Mouse (Mus musculus): Measurements from ENCODE around the gene Il1a. TPM values are rescaled to one million over a fixed set of nuclear protein-coding genes. Genes with fewer than 3 reads are reported as not detected.

The Il1a gene
- 2.8 and 5.9 TPM in 2 replicates for polyA plus RNA-seq (2011; ENCODE audit: insufficient read depth, insufficient read length, low replicate concordance, missing spikeins)

DNA sequence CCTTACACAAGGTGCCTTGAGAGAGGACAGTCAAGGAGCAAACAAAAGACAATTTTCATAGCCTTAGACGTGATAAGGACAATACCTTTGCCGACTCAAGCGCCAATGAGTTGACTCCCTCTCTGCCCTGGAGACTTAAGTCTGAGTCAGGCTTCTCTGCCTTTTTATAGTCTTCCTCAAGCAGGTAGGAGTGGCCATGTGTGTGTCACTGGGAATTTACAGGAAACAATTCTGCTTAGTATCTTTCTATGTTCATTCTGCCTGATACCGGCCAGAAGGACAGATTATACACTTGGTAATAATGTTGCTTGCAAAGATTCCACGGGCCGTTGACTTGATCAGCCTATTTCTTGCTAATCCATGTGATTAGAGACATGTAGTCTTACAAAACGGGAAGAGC is at the start of gene Il1a:
Gene Il1a, minus strand, starts transcription at position 137 of the 400 bp plus-strand sequence.
- H3K4me1 ChIP-seq (ENCODE audit: control insufficient read depth, insufficient read depth, low read length): peaks cover 1% of the 10 kb centered on the region; the same call in 1 of the 2 replicates
- TF ChIP-seq CTCF (IDR thresholded peaks at IDR 0.05; ENCODE audit: control insufficient read depth, insufficient read depth, low read length): no peak
- no peak for TF ChIP-seq POLR2A (IDR thresholded peaks at IDR 0.05; ENCODE audit: borderline replicate concordance, control insufficient read depth, low read depth, low read length)
- H3K27ac ChIP-seq (ENCODE audit: control insufficient read depth, insufficient read depth, low read depth, low read length, poor library complexity): no peak within 1 kb of the TSS
- H3K4me3 ChIP-seq (replicated peaks; ENCODE audit: control insufficient read depth, low read depth, low read length): no peak within 1 kb of the TSS
- 54% methylated on average over 7 of the region's 7 CpGs for whole genome bisulfite sequencing

DNA sequence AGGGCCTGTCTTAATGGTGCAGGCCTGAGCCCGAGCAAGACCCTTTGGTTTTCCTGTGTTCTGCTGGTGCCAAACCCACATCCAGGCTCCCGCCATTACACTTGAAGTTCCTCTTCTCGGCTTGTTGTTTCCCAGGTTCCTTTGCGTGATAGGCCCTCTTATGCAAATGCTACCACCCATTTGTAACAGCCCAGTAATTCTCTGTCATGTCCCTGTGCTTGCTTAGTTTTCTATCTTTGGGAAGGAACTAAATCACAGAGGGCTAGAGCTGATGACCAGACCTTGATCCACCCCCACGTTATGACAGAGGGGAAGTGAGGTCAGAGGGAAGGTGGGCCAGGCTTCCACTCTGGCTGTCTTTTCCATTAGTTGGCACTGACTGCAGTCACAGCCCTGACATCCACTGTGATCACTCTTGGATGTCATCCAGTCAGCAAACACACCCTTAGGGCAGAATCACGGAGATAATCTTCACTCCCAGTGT is 28.4 kb upstream of the Il1a start:
- Histone ChIP-seq H3K4me1 (ENCODE audit: control insufficient read depth, insufficient read depth, low read length) (no peaks in the 10 kb centered on the region; the same call in 1 of the 2 replicates), H3K4me3 (replicated peaks; ENCODE audit: control insufficient read depth, low read depth, low read length) (no peak overlapping the region), H3K27ac (ENCODE audit: control insufficient read depth, insufficient read depth, low read depth, low read length, poor library complexity) (no peak overlapping the region)
- 10% methylated on average over 6 of the region's 6 CpGs for WGBS
- no peak for TF ChIP-seq POLR2A (IDR thresholded peaks at IDR 0.05; ENCODE audit: borderline replicate concordance, control insufficient read depth, low read depth, low read length)
- no peak for TF ChIP-seq CTCF (IDR thresholded peaks at IDR 0.05; ENCODE audit: control insufficient read depth, insufficient read depth, low read length)

DNA sequence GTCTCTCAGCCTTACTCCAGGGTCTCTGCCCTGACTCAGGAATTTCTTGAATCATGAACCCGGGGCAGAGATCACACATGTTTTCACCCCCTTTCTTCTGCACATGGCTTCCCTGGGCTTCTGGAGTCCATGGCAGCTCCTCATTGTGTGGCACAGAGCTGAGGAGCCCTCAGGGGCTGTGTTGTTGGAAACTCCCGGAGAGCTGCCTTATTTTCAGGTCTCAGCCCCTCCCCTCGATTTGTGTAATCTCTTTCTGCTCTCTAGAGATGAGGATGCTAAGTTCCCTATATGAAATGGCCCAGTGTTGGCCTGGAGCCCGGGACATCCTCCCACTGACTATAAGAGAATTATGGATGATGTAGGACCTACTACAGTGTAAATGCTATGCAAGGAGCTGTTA is 23.7 kb upstream of the Il1a start:
- Histone ChIP-seq H3K27ac (ENCODE audit: control insufficient read depth, insufficient read depth, low read depth, low read length, poor library complexity) (no peak overlapping the region), H3K4me3 (replicated peaks; ENCODE audit: control insufficient read depth, low read depth, low read length) (no peak overlapping the region), H3K4me1 (ENCODE audit: control insufficient read depth, insufficient read depth, low read length) (no peaks in the 10 kb centered on the region; the same call in 1 of the 2 replicates)
- 54% methylated on average over 4 of the region's 4 CpGs for WGBS
- TF ChIP-seq POLR2A (IDR thresholded peaks at IDR 0.05; ENCODE audit: borderline replicate concordance, control insufficient read depth, low read depth, low read length): no peak
- no peak for TF ChIP-seq CTCF (IDR thresholded peaks at IDR 0.05; ENCODE audit: control insufficient read depth, insufficient read depth, low read length)

DNA sequence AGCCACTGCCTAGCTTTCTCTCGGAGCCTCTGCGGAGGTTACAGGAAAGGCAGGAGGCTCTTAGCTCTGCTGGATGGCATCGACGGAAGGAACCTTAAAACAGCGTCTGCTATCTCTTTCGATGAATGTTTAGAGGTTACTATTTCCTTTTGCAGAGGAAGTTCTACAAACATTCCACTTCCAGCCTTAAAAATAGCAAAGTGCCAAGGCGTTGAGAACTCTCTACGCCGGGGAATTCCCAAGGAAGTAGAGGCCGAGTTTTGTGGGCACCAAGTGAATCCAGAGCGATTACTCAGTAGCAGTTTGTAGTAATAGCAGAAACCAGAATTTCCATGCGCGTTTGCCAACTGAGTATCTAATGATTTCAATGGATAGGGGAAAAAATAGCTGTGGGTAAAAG is 20.8 kb upstream of the Il1a start:
- Histone ChIP-seq H3K27ac (ENCODE audit: control insufficient read depth, insufficient read depth, low read depth, low read length, poor library complexity) (no peak overlapping the region), H3K4me3 (replicated peaks; ENCODE audit: control insufficient read depth, low read depth, low read length) (no peak overlapping the region), H3K4me1 (ENCODE audit: control insufficient read depth, insufficient read depth, low read length) (no peaks in the 10 kb centered on the region; the same call in none of the 2 replicates)
- 5% methylated on average over 13 of the region's 13 CpGs for WGBS
- TF ChIP-seq CTCF (IDR thresholded peaks at IDR 0.05; ENCODE audit: control insufficient read depth, insufficient read depth, low read length) (no peak), POLR2A (IDR thresholded peaks at IDR 0.05; ENCODE audit: borderline replicate concordance, control insufficient read depth, low read depth, low read length) (no peak)

DNA sequence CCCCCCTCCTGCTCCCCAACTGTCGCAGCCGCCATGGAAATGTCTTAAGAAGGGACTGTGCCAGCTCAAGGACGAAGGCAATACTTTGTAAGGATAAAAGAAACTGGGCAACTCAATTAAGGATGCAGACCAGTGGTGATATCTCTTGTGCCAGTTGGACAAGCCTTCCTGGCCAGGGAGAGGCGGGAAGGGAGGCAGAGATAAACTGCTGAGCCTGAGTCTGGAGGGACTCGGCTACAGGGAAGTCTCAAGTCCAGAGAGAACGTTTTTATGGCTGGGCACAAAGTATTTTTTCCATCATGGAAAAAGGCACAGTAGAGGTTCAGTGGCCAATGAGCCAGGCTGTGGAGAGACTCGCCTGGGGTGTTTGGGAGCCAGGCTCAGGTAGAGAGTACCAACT is 20.3 kb upstream of the Il1a start:
- Histone ChIP-seq H3K27ac (ENCODE audit: control insufficient read depth, insufficient read depth, low read depth, low read length, poor library complexity) (no peak overlapping the region), H3K4me1 (ENCODE audit: control insufficient read depth, insufficient read depth, low read length) (no peaks in the 10 kb centered on the region; the same call in none of the 2 replicates), H3K4me3 (replicated peaks; ENCODE audit: control insufficient read depth, low read depth, low read length) (no peak overlapping the region)
- 35% methylated on average over 7 of the region's 7 CpGs for WGBS
- TF ChIP-seq CTCF (IDR thresholded peaks at IDR 0.05; ENCODE audit: control insufficient read depth, insufficient read depth, low read length): no peak
- TF ChIP-seq POLR2A (IDR thresholded peaks at IDR 0.05; ENCODE audit: borderline replicate concordance, control insufficient read depth, low read depth, low read length): no peak

DNA sequence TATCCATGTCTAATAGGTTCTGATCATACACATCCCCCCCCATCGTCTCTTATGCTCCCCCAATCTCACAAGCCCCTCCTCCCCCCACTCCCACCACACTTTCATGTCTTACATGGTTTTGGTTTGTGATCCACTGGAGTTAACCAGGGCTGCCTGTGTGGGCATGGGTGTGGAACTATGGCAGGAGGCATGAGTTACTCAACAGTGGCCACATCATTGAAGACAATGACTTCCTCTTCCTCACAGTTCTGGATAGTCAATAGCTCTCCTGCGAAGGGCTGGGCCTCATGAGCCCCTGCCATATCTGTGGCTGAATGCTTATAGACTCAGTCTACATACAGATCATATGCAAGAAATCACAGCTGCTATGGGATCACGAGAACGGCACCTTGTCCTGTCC is 18.5 kb upstream of the Il1a start:
- Histone ChIP-seq H3K4me1 (ENCODE audit: control insufficient read depth, insufficient read depth, low read length) (no peaks in the 10 kb centered on the region; the same call in none of the 2 replicates), H3K4me3 (replicated peaks; ENCODE audit: control insufficient read depth, low read depth, low read length) (no peak overlapping the region), H3K27ac (ENCODE audit: control insufficient read depth, insufficient read depth, low read depth, low read length, poor library complexity) (no peak overlapping the region)
- WGBS: 67% methylated on average over 4 of the region's 4 CpGs
- no peak for TF ChIP-seq POLR2A (IDR thresholded peaks at IDR 0.05; ENCODE audit: borderline replicate concordance, control insufficient read depth, low read depth, low read length)
- no peak for TF ChIP-seq CTCF (IDR thresholded peaks at IDR 0.05; ENCODE audit: control insufficient read depth, insufficient read depth, low read length)

DNA sequence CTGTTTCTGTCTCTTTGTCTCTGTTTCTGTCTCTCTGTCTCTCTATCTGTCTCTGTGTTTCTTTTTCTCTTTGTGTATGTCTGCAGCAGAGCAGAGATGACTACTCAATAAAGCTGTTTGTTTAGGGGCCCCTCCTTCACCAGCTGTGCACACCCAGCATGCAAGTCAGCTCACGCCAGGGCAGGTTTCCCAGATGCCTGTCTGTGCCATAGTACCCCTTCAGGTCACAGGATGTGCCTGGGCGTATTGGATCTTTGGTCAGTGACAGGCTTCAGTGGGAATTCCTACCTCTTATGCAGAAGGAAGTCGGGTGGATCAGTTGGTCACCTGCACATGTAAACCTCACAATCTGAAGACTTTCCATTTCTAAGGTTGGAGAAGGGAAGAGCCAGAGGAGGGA is 14.4 kb upstream of the Il1a start:
- Histone ChIP-seq H3K27ac (ENCODE audit: control insufficient read depth, insufficient read depth, low read depth, low read length, poor library complexity) (no peak overlapping the region), H3K4me3 (replicated peaks; ENCODE audit: control insufficient read depth, low read depth, low read length) (no peak overlapping the region), H3K4me1 (ENCODE audit: control insufficient read depth, insufficient read depth, low read length) (no peaks in the 10 kb centered on the region; the same call in none of the 2 replicates)
- TF ChIP-seq POLR2A (IDR thresholded peaks at IDR 0.05; ENCODE audit: borderline replicate concordance, control insufficient read depth, low read depth, low read length): no peak
- TF ChIP-seq CTCF (IDR thresholded peaks at IDR 0.05; ENCODE audit: control insufficient read depth, insufficient read depth, low read length): no peak
- WGBS: 81% methylated on average over 3 of the region's 3 CpGs

DNA sequence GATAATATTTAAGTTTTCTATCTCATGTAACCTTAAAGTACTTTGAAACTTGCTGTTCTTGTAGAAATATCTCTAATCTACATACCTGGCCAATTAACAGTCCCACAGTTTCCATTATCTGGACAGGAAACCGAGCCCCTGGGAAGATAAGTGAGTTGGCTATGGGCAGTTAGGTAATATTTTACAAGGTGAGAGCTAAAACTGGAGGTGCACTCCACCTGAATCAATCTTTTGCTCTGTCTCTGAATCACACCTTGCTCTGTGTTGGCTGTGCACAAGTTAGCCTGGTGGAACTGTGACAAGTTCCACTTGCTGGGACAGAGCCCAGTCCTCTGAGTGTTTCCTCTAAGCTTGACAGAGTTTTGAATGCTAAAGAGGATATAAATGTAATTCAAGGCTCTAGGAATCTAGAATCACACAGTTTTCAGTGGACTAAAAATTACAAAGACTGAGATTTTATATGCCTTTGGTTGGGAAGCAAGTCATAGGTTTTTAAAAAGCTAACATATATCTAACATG is 12.4 kb upstream of the Il1a start:
- H3K4me1 ChIP-seq (ENCODE audit: control insufficient read depth, insufficient read depth, low read length): no peaks in the 10 kb centered on the region; the same call in none of the 2 replicates
- TF ChIP-seq POLR2A (IDR thresholded peaks at IDR 0.05; ENCODE audit: borderline replicate concordance, control insufficient read depth, low read depth, low read length) (no peak), CTCF (IDR thresholded peaks at IDR 0.05; ENCODE audit: control insufficient read depth, insufficient read depth, low read length) (no peak)
- H3K4me3 ChIP-seq (replicated peaks; ENCODE audit: control insufficient read depth, low read depth, low read length): no peak overlapping the region
- no peak overlapping the region for H3K27ac ChIP-seq (ENCODE audit: control insufficient read depth, insufficient read depth, low read depth, low read length, poor library complexity)
- WGBS: 58% methylated on average over 1 of the region's 1 CpGs

All from bone marrow, adult 2 months (tissue).